In genomic region chr6:29527361-29528164, GRCm38 (mm10) we compare ENCODE assay signal across 8 mouse cellular contexts. TPM values are rescaled to one million over a fixed set of nuclear protein-coding genes. Genes with fewer than 3 reads are reported as not detected.
DNase-seq lines count a peak whose midpoint lies in the region; ATAC-seq lines count a peak whose summit lies in the region.

No protein-coding gene starts in this region.

- H3K9ac ChIP-seq in forebrain, embryonic 12.5 days = no peak overlapping the region
- no peak overlapping the region for H3K9ac ChIP-seq in liver, embryonic 11.5 days (ENCODE audit: low read depth, low read length)
- no peak overlapping the region for H3K9ac ChIP-seq in stomach, embryonic 14.5 days (replicated peaks; ENCODE audit: low read depth, low read length)

- peaks cover 77% of the 10 kb centered on the region for H3K27me3 ChIP-seq in forebrain, embryonic 12.5 days
- H3K27me3 ChIP-seq in liver, embryonic 11.5 days (replicated peaks; ENCODE audit: control insufficient read depth, insufficient read depth, low read length) = peaks cover 38% of the 10 kb centered on the region
- H3K27me3 ChIP-seq in stomach, embryonic 14.5 days (ENCODE audit: control insufficient read depth, insufficient read depth, low read length) = peaks cover 15% of the 10 kb centered on the region

- WGBS in forebrain, embryonic 12.5 days = 4% methylated on average over 34 of the region's 34 CpGs
- 5% methylated on average over 34 of the region's 34 CpGs for WGBS in liver, embryonic 11.5 days
- WGBS in stomach, embryonic 14.5 days = 5% methylated on average over 34 of the region's 34 CpGs

- peak overlapping the region; percentile 99 for H3K4me2 ChIP-seq in forebrain, embryonic 12.5 days
- peak overlapping the region; percentile 83 for H3K4me2 ChIP-seq in liver, embryonic 11.5 days
- peak overlapping the region; percentile 98 for H3K4me2 ChIP-seq in stomach, embryonic 14.5 days (replicated peaks; ENCODE audit: low read depth, low read length)

- H3K4me3 ChIP-seq in forebrain, embryonic 12.5 days (replicated peaks) = peak overlapping the region; percentile 57
- peak overlapping the region; percentile 58 for H3K4me3 ChIP-seq in liver, embryonic 11.5 days (ENCODE audit: low read depth, low read length)
- H3K4me3 ChIP-seq in stomach, embryonic 14.5 days (ENCODE audit: low read depth, low read length) = peak overlapping the region; percentile 54

- H3K4me1 ChIP-seq in forebrain, embryonic 12.5 days = peaks cover 22% of the 10 kb centered on the region
- H3K4me1 ChIP-seq in liver, embryonic 11.5 days (replicated peaks; ENCODE audit: control insufficient read depth, insufficient read depth, low read length) = peaks cover 12% of the 10 kb centered on the region
- H3K4me1 ChIP-seq in stomach, embryonic 14.5 days (ENCODE audit: control insufficient read depth, insufficient read depth, low read length) = peaks cover 34% of the 10 kb centered on the region

- DNase-seq in spleen, postnatal 10 days (ENCODE audit: low spot score in 2 of 2) = peak; percentile 10 to 26
- no peak for DNase-seq in spleen, adult 12 weeks (ENCODE audit: low spot score)
- DNase-seq in liver, embryonic 11.5 days (ENCODE audit: low spot score) = no peak
- DNase-seq in right cerebral cortex, postnatal 25 days = no peak
- no peak for DNase-seq in adrenal gland, postnatal 25 days
- no peak for DNase-seq in cerebellum, adult 9-10 months

- H3K36me3 ChIP-seq in forebrain, embryonic 12.5 days (replicated peaks) = no peaks in the 10 kb centered on the region
- H3K36me3 ChIP-seq in liver, embryonic 11.5 days (ENCODE audit: control insufficient read depth, insufficient read depth, low read length) = no peaks in the 10 kb centered on the region
- no peaks in the 10 kb centered on the region for H3K36me3 ChIP-seq in stomach, embryonic 14.5 days (ENCODE audit: control insufficient read depth, insufficient read depth, low read length)

- no peaks in the 10 kb centered on the region for H3K9me3 ChIP-seq in forebrain, embryonic 12.5 days
- no peaks in the 10 kb centered on the region for H3K9me3 ChIP-seq in liver, embryonic 11.5 days (ENCODE audit: control insufficient read depth, low read length)
- H3K9me3 ChIP-seq in stomach, embryonic 14.5 days (ENCODE audit: control insufficient read depth, low read depth, low read length) = no peaks in the 10 kb centered on the region

- no peak overlapping the region for H3K27ac ChIP-seq in forebrain, embryonic 12.5 days
- no peak overlapping the region for H3K27ac ChIP-seq in liver, embryonic 11.5 days (ENCODE audit: low read depth, low read length)
- no peak overlapping the region for H3K27ac ChIP-seq in stomach, embryonic 14.5 days (ENCODE audit: low read length)

- ATAC-seq in forebrain, embryonic 12.5 days (ENCODE audit: low FRiP score) = no peak
- ATAC-seq in liver, embryonic 11.5 days (replicated peaks; ENCODE audit: low FRiP score) = no peak
- no peak for ATAC-seq in stomach, embryonic 14.5 days (ENCODE audit: insufficient number of reproducible peaks, insufficient read depth, low FRiP score, low read depth)

RNA-seq across cellular contexts. Expression of gene Irf5, which starts 1.1 kb away (rescaled TPM):
- 0.95 and 1.3 TPM in 2 replicates for polyA plus RNA-seq in forebrain, embryonic 12.5 days (2016; fragmentation: Nextera tagmentation; extraction: Ambion mirVana)
- polyA plus RNA-seq in liver, embryonic 11.5 days (2014; fragmentation: Nextera tagmentation; extraction: Ambion mirVana) = 8.2 and 9.4 TPM in 2 replicates
- 6.4 and 7.2 TPM in 2 replicates for polyA plus RNA-seq in stomach, embryonic 14.5 days (2014; fragmentation: Nextera tagmentation; extraction: Ambion mirVana)
- total RNA-seq in adrenal gland, postnatal 25 days (2021) = 2.6 and 4.6 TPM in 2 replicates

RNA-seq across cellular contexts. Expression of gene Kcp, which starts 19.8 kb away (rescaled TPM):
- polyA plus RNA-seq in forebrain, embryonic 12.5 days (2016; fragmentation: Nextera tagmentation; extraction: Ambion mirVana) = 9.4 and 10.8 TPM in 2 replicates
- 9.2 and 9.5 TPM in 2 replicates for polyA plus RNA-seq in liver, embryonic 11.5 days (2014; fragmentation: Nextera tagmentation; extraction: Ambion mirVana)
- 25.0 and 30.4 TPM in 2 replicates for polyA plus RNA-seq in stomach, embryonic 14.5 days (2014; fragmentation: Nextera tagmentation; extraction: Ambion mirVana)
- total RNA-seq in adrenal gland, postnatal 25 days (2021) = 2.6 and 3.1 TPM in 2 replicates

RNA-seq across cellular contexts. Expression of gene Atp6v1fnb, which starts 56.3 kb away (rescaled TPM):
- polyA plus RNA-seq in forebrain, embryonic 12.5 days (2016; fragmentation: Nextera tagmentation; extraction: Ambion mirVana) = 0.37 TPM in 1 of 2 replicates, not detected in the other
- 0.34 and 0.55 TPM in 2 replicates for polyA plus RNA-seq in liver, embryonic 11.5 days (2014; fragmentation: Nextera tagmentation; extraction: Ambion mirVana)
- 0.64 TPM in 1 of 2 replicates, not detected in the other for polyA plus RNA-seq in stomach, embryonic 14.5 days (2014; fragmentation: Nextera tagmentation; extraction: Ambion mirVana)
- not detected in 2 replicates for total RNA-seq in adrenal gland, postnatal 25 days (2021)

Comparison
In these comparisons a context has a peak if more than half of its experiments do, and no peak if none do; other contexts are left out.
1. DNase-seq: peak in spleen, postnatal 10 days (2 of 2); none in spleen, adult 12 weeks (single experiment), liver, embryonic 11.5 days (single experiment), right cerebral cortex, postnatal 25 days (single experiment), adrenal gland, postnatal 25 days (single experiment) and cerebellum, adult 9-10 months (single experiment).
2. Peak in every context shown above with its lines, with median percentiles within 50 percentile points of each other: H3K4me2 ChIP-seq and H3K4me3 ChIP-seq.